Mouse (Mus musculus): ENCODE data around the gene Smim13. TPM values are rescaled to one million over a fixed set of nuclear protein-coding genes. Genes with fewer than 3 reads are reported as not detected.

Smim13 gene
- polyA plus RNA-seq, 1 experiment = 9.9 TPM

GRCm38 (mm10) chr13:41298533-41298932 is 48.9 kb downstream of the Smim13 start:
- Histone ChIP-seq H3K27ac (ENCODE audit: control insufficient read depth, insufficient read depth, low read length) (no peak overlapping the region), H3K4me3 (ENCODE audit: control insufficient read depth, insufficient read depth, low read length) (no peak overlapping the region), H3K4me1 (replicated peaks; ENCODE audit: control insufficient read depth, insufficient read depth, low read length) (no peaks in the 10 kb centered on the region), H3K27me3 (ENCODE audit: control insufficient read depth, insufficient read depth, low read length) (no peaks in the 10 kb centered on the region), H3K36me3 (ENCODE audit: control insufficient read depth, insufficient read depth, low read length) (no peaks in the 10 kb centered on the region)
- no peak for DNase-seq
- WGBS = 47% methylated on average over 2 of the region's 2 CpGs
- TF ChIP-seq POLR2A (IDR thresholded peaks at IDR 0.05; ENCODE audit: control insufficient read depth, extremely low read depth, insufficient read depth, low read length, poor library complexity) = no peak
- no peak for TF ChIP-seq CTCF (IDR thresholded peaks at IDR 0.05; ENCODE audit: borderline replicate concordance, control insufficient read depth, extremely low read depth, insufficient read depth, low read length, poor library complexity)

GRCm38 (mm10) chr13:41298996-41299395 is 49.4 kb downstream of the Smim13 start:
- H3K4me3 ChIP-seq (ENCODE audit: control insufficient read depth, insufficient read depth, low read length) = no peak overlapping the region
- H3K4me1 ChIP-seq (replicated peaks; ENCODE audit: control insufficient read depth, insufficient read depth, low read length) = no peaks in the 10 kb centered on the region
- H3K27me3 ChIP-seq (ENCODE audit: control insufficient read depth, insufficient read depth, low read length) = no peaks in the 10 kb centered on the region
- no peaks in the 10 kb centered on the region for H3K36me3 ChIP-seq (ENCODE audit: control insufficient read depth, insufficient read depth, low read length)
- WGBS = 90% methylated on average over 5 of the region's 5 CpGs
- H3K27ac ChIP-seq (ENCODE audit: control insufficient read depth, insufficient read depth, low read length) = no peak overlapping the region
- TF ChIP-seq CTCF (IDR thresholded peaks at IDR 0.05; ENCODE audit: borderline replicate concordance, control insufficient read depth, extremely low read depth, insufficient read depth, low read length, poor library complexity) = no peak
- no peak for TF ChIP-seq POLR2A (IDR thresholded peaks at IDR 0.05; ENCODE audit: control insufficient read depth, extremely low read depth, insufficient read depth, low read length, poor library complexity)
- no peak for DNase-seq

GRCm38 (mm10) chr13:41300037-41300436 is 50.4 kb downstream of the Smim13 start:
- TF ChIP-seq CTCF (IDR thresholded peaks at IDR 0.05; ENCODE audit: borderline replicate concordance, control insufficient read depth, extremely low read depth, insufficient read depth, low read length, poor library complexity) = no peak
- no peak for TF ChIP-seq POLR2A (IDR thresholded peaks at IDR 0.05; ENCODE audit: control insufficient read depth, extremely low read depth, insufficient read depth, low read length, poor library complexity)
- Histone ChIP-seq H3K36me3 (ENCODE audit: control insufficient read depth, insufficient read depth, low read length) (no peaks in the 10 kb centered on the region), H3K27me3 (ENCODE audit: control insufficient read depth, insufficient read depth, low read length) (no peaks in the 10 kb centered on the region), H3K4me1 (replicated peaks; ENCODE audit: control insufficient read depth, insufficient read depth, low read length) (no peaks in the 10 kb centered on the region), H3K4me3 (ENCODE audit: control insufficient read depth, insufficient read depth, low read length) (no peak overlapping the region), H3K27ac (ENCODE audit: control insufficient read depth, insufficient read depth, low read length) (no peak overlapping the region)
- WGBS = 71% methylated on average over 4 of the region's 4 CpGs
- no peak for DNase-seq

- no peak overlapping the region for H3K27ac ChIP-seq (ENCODE audit: control insufficient read depth, insufficient read depth, low read length)
- H3K36me3 ChIP-seq (ENCODE audit: control insufficient read depth, insufficient read depth, low read length) = no peaks in the 10 kb centered on the region
- H3K4me3 ChIP-seq (ENCODE audit: control insufficient read depth, insufficient read depth, low read length) = no peak overlapping the region
- H3K27me3 ChIP-seq (ENCODE audit: control insufficient read depth, insufficient read depth, low read length) = no peaks in the 10 kb centered on the region
- peak; percentile 88 for DNase-seq
- 0 out of 2 replicates have a peak, but pooled peaks have one; percentile 35 for TF ChIP-seq CTCF (IDR thresholded peaks at IDR 0.05; ENCODE audit: borderline replicate concordance, control insufficient read depth, extremely low read depth, insufficient read depth, low read length, poor library complexity)
- no peak for TF ChIP-seq POLR2A (IDR thresholded peaks at IDR 0.05; ENCODE audit: control insufficient read depth, extremely low read depth, insufficient read depth, low read length, poor library complexity)
- 62% methylated on average over 10 of the region's 10 CpGs for WGBS
- H3K4me1 ChIP-seq (replicated peaks; ENCODE audit: control insufficient read depth, insufficient read depth, low read length) = no peaks in the 10 kb centered on the region
Observed at GRCm38 (mm10) chr13:41302716-41303115, 53.1 kb downstream of the Smim13 start.

DNA sequence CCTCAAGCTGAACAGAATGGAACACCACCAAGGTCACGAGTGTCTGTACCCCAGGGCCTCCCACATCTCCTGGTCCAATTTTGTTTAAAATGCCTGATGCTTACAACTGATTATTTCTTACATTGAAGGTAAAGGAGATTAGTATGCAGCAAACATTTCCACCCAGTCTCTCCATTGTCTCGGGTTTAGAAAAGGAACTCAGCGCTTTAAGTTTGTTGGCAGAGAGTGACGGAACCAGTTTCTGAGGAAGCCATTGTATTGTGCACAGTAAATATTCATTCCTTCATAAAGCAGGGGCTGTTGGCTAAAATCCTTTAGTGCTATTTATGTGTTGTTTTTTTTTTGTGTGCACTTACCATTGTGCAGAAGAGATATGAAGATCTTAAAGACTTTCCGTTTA is 71.1 kb downstream of the Smim13 start:
- peaks cover 23% of the 10 kb centered on the region for H3K36me3 ChIP-seq (ENCODE audit: control insufficient read depth, insufficient read depth, low read length)
- no peak overlapping the region for H3K27ac ChIP-seq (ENCODE audit: control insufficient read depth, insufficient read depth, low read length)
- no peaks in the 10 kb centered on the region for H3K27me3 ChIP-seq (ENCODE audit: control insufficient read depth, insufficient read depth, low read length)
- WGBS = 95% methylated on average over 5 of the region's 5 CpGs
- no peak overlapping the region for H3K4me3 ChIP-seq (ENCODE audit: control insufficient read depth, insufficient read depth, low read length)
- no peak for DNase-seq
- TF ChIP-seq POLR2A (IDR thresholded peaks at IDR 0.05; ENCODE audit: control insufficient read depth, extremely low read depth, insufficient read depth, low read length, poor library complexity) = no peak
- TF ChIP-seq CTCF (IDR thresholded peaks at IDR 0.05; ENCODE audit: borderline replicate concordance, control insufficient read depth, extremely low read depth, insufficient read depth, low read length, poor library complexity) = no peak
- H3K4me1 ChIP-seq (replicated peaks; ENCODE audit: control insufficient read depth, insufficient read depth, low read length) = no peaks in the 10 kb centered on the region

DNA sequence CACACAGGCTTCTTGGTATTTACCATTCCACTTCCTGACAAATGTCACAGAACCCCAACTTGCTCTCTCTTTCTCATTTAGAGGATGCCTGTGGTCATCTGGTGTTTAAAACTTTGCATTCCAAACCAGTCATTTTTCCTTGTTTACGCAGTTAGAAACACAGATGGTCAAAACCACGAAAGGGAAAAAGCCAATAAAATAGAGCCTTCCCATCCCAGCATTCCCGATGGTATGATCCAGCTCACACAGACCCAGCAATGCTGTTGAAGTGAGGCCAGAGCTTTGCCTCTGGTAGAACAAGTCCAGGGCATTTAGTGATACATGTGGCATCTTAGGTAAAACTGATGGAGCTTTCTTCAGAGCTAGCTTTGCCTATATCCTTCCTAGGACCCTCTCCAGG is 71.8 kb downstream of the Smim13 start:
- TF ChIP-seq CTCF (IDR thresholded peaks at IDR 0.05; ENCODE audit: borderline replicate concordance, control insufficient read depth, extremely low read depth, insufficient read depth, low read length, poor library complexity) (no peak), POLR2A (IDR thresholded peaks at IDR 0.05; ENCODE audit: control insufficient read depth, extremely low read depth, insufficient read depth, low read length, poor library complexity) (no peak)
- no peak for DNase-seq
- WGBS = 88% methylated on average over 3 of the region's 3 CpGs
- no peak overlapping the region for H3K4me3 ChIP-seq (ENCODE audit: control insufficient read depth, insufficient read depth, low read length)
- H3K4me1 ChIP-seq (replicated peaks; ENCODE audit: control insufficient read depth, insufficient read depth, low read length) = no peaks in the 10 kb centered on the region
- H3K27me3 ChIP-seq (ENCODE audit: control insufficient read depth, insufficient read depth, low read length) = no peaks in the 10 kb centered on the region
- peaks cover 17% of the 10 kb centered on the region for H3K36me3 ChIP-seq (ENCODE audit: control insufficient read depth, insufficient read depth, low read length)
- no peak overlapping the region for H3K27ac ChIP-seq (ENCODE audit: control insufficient read depth, insufficient read depth, low read length)

DNA sequence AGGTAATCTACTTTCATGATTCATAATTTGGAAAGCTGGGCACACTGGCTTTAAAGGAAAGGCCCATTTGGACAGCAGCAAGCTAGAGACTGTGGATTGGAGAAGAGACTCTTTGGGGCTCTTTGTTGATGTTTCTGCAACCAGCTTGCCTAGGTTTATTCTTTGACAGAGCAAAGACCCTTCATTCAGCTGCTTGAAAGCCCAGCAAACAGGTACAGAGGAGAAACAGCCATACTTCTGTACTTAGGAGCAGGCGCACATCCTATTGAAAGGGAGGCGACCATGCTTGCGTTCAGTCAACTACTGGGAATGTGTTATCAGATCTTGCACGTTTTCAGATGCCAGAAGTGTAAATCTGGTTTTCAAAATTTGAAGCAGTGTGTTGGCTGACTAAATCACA is 75.0 kb downstream of the Smim13 start:
- H3K4me1 ChIP-seq (replicated peaks; ENCODE audit: control insufficient read depth, insufficient read depth, low read length) = no peaks in the 10 kb centered on the region; the same call in 1 of the 2 replicates
- no peak for DNase-seq
- 88% methylated on average over 4 of the region's 4 CpGs for WGBS
- H3K27ac ChIP-seq (ENCODE audit: control insufficient read depth, insufficient read depth, low read length) = no peak overlapping the region
- no peaks in the 10 kb centered on the region for H3K27me3 ChIP-seq (ENCODE audit: control insufficient read depth, insufficient read depth, low read length)
- no peak overlapping the region for H3K4me3 ChIP-seq (ENCODE audit: control insufficient read depth, insufficient read depth, low read length)
- H3K36me3 ChIP-seq (ENCODE audit: control insufficient read depth, insufficient read depth, low read length) = no peaks in the 10 kb centered on the region; the same call in 1 of the 2 replicates
- no peak for TF ChIP-seq CTCF (IDR thresholded peaks at IDR 0.05; ENCODE audit: borderline replicate concordance, control insufficient read depth, extremely low read depth, insufficient read depth, low read length, poor library complexity)
- TF ChIP-seq POLR2A (IDR thresholded peaks at IDR 0.05; ENCODE audit: control insufficient read depth, extremely low read depth, insufficient read depth, low read length, poor library complexity) = no peak
